19 mouse cellular contexts compared by ENCODE assay signal in genomic region chr9:56309079-56309478, GRCm38 (mm10).
DNase-seq lines count a peak whose midpoint lies in the region; ATAC-seq lines count a peak whose summit lies in the region.
"Had no signal": no experiment of that assay in that cellular context is flagged by ENCODE, and none has a peak within 500 bp of the region (broad histone marks: within the 10 kb centered on the region; RNA-seq: fewer than 3 reads in every experiment).

No protein-coding gene starts in this region.

- no peak for ATAC-seq in hindbrain, embryonic 14.5 days (ENCODE audit: low FRiP score)
- ATAC-seq in neural tube, embryonic 13.5 days (ENCODE audit: low read depth): no peak
- ATAC-seq: intestine, embryonic 16.5 days had no signal

- H3K4me3 ChIP-seq in hindbrain, embryonic 14.5 days (replicated peaks; ENCODE audit: low read length): no peak overlapping the region
- no peak overlapping the region for H3K4me3 ChIP-seq in hindbrain, embryonic 10.5 days
- H3K4me3 ChIP-seq in neural tube, embryonic 13.5 days: no peak overlapping the region
- H3K4me3 ChIP-seq: embryonic facial prominence, embryonic 13.5 days; gastrocnemius, adult 2 months; heart, embryonic 13.5 days; hindbrain, embryonic 13.5 days had no signal

- 42% methylated on average over 2 of the region's 2 CpGs for WGBS in hindbrain, embryonic 14.5 days
- 81% methylated on average over 2 of the region's 2 CpGs for WGBS in hindbrain, embryonic 10.5 days
- 46% methylated on average over 2 of the region's 2 CpGs for WGBS in neural tube, embryonic 13.5 days

- H3K9ac ChIP-seq in hindbrain, embryonic 14.5 days: no peak overlapping the region
- no peak overlapping the region for H3K9ac ChIP-seq in neural tube, embryonic 13.5 days
- H3K9ac ChIP-seq: embryonic facial prominence, embryonic 13.5 days; heart, embryonic 13.5 days; hindbrain, embryonic 13.5 days had no signal

- DNase-seq in hindbrain, embryonic 14.5 days (ENCODE audit: low spot score): no peak
- DNase-seq in hindbrain, embryonic 10.5 days (ENCODE audit: low spot score): no peak
- DNase-seq in neural tube, embryonic 10.5 days (ENCODE audit: extremely low spot score, low spot score): no peak
- peak; percentile 41 for DNase-seq in mesoderm, embryonic 11.5 days (ENCODE audit: low read depth, low spot score)
- no peak for DNase-seq in left cerebral cortex, adult 8-10 months (ENCODE audit: low spot score in 2 of 2)
- DNase-seq: adrenal gland, adult 2 months; adrenal gland, postnatal 25 days; cerebellum, adult 11-12 months; cerebellum, adult 9-11 months; cerebellum, postnatal 36 days; gastrocnemius, adult 2 months; gastrocnemius, postnatal 36 days; heart, adult 11 months; heart, postnatal 36 days had no signal

- peaks cover 8% of the 10 kb centered on the region for H3K4me1 ChIP-seq in hindbrain, embryonic 14.5 days (replicated peaks; ENCODE audit: control insufficient read depth, insufficient read depth, low read length)
- H3K4me1 ChIP-seq in hindbrain, embryonic 10.5 days (replicated peaks): peaks cover 16% of the 10 kb centered on the region
- H3K4me1 ChIP-seq in neural tube, embryonic 13.5 days (replicated peaks): peaks cover 17% of the 10 kb centered on the region
- H3K4me1 ChIP-seq: hindbrain, embryonic 13.5 days had no signal

- no peak overlapping the region for H3K4me2 ChIP-seq in hindbrain, embryonic 14.5 days (replicated peaks)
- no peak overlapping the region for H3K4me2 ChIP-seq in neural tube, embryonic 13.5 days
- H3K4me2 ChIP-seq: embryonic facial prominence, embryonic 13.5 days; heart, embryonic 13.5 days; hindbrain, embryonic 13.5 days had no signal

- 0 out of 2 replicates have a peak overlapping the region, but pooled peaks have one; percentile 9 for H3K27ac ChIP-seq in hindbrain, embryonic 14.5 days
- H3K27ac ChIP-seq in hindbrain, embryonic 10.5 days: no peak overlapping the region
- peak overlapping the region; percentile 28; the same call in 1 of the 2 replicates for H3K27ac ChIP-seq in neural tube, embryonic 13.5 days (replicated peaks)
- H3K27ac ChIP-seq: embryonic facial prominence, embryonic 13.5 days; gastrocnemius, adult 2 months; heart, embryonic 13.5 days; hindbrain, embryonic 13.5 days had no signal

- H3K36me3 ChIP-seq in hindbrain, embryonic 14.5 days (replicated peaks; ENCODE audit: control insufficient read depth, insufficient read depth): no peaks in the 10 kb centered on the region
- H3K36me3 ChIP-seq in hindbrain, embryonic 10.5 days: no peaks in the 10 kb centered on the region
- no peaks in the 10 kb centered on the region for H3K36me3 ChIP-seq in neural tube, embryonic 13.5 days
- H3K36me3 ChIP-seq: embryonic facial prominence, embryonic 13.5 days; heart, embryonic 13.5 days; hindbrain, embryonic 13.5 days had no signal

- no peaks in the 10 kb centered on the region for H3K27me3 ChIP-seq in hindbrain, embryonic 14.5 days (ENCODE audit: control insufficient read depth, insufficient read depth, low read length)
- H3K27me3 ChIP-seq in hindbrain, embryonic 10.5 days (ENCODE audit: insufficient read depth, poor library complexity, severe bottlenecking): no peaks in the 10 kb centered on the region
- no peaks in the 10 kb centered on the region for H3K27me3 ChIP-seq in neural tube, embryonic 13.5 days
- H3K27me3 ChIP-seq: embryonic facial prominence, embryonic 13.5 days; heart, embryonic 13.5 days; hindbrain, embryonic 13.5 days had no signal

- H3K9me3 ChIP-seq in hindbrain, embryonic 14.5 days (ENCODE audit: control insufficient read depth, low read length): no peaks in the 10 kb centered on the region
- H3K9me3 ChIP-seq in hindbrain, embryonic 10.5 days: no peaks in the 10 kb centered on the region
- no peaks in the 10 kb centered on the region for H3K9me3 ChIP-seq in neural tube, embryonic 13.5 days
- H3K9me3 ChIP-seq: embryonic facial prominence, embryonic 13.5 days; heart, embryonic 13.5 days; hindbrain, embryonic 13.5 days had no signal
